Mouse (Mus musculus): ENCODE results near the gene Fubp1. TPM values are rescaled to one million over a fixed set of nuclear protein-coding genes. Genes with fewer than 3 reads are reported as not detected.

The Fubp1 gene
- polyA plus RNA-seq (2014; fragmentation: Illumina TruSeq; extraction: RNeasy Lipid Tissue Mini Kit (QIAGEN cat#74804); ENCODE audit: insufficient read depth, low read depth, low replicate concordance) = 31.0 TPM

DNA sequence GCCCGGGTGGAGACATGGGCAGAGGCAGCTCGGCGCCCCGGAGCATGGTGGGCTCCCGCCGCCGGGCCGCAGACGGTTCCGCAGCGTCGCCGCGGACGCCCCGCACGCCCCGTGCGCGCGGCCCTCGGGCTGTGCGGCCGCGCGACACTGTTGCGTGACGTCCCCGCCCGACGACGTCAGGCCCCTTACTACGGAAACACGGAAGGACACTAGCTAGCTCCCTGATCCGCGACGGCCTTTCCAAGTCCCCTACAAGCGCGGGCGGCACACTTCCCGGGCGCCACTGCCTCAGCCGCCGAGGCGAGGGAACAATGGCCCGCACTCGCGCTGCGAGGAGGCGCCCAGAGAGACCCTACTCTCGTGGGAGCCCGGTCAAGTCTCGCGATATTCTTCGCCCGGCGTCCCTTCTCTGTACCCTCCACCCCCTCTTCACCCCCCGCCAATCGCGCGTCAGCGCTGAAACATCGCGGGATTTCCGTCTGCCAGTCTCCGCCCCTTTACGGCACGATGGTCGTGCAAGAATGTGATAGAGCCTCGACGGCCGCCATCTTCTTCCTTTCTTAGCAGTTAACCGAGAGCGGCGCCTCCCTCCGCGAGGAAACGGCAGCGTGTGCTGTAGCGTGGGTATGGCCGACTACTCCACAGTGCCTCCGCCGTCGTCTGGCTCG, at the start of gene Fubp1, which contains the start of gene Dnajb4:
Fubp1 (plus strand) TSS at position 456 of the 668 bp plus-strand sequence.
Dnajb4 (minus strand) TSS at position 336 of the 668 bp plus-strand sequence.

GRCm38 (mm10) chr3:152166099-152166423, 44.2 kb upstream of the Fubp1 start, which contains the start of gene Gipc2:
Gipc2 (minus strand) TSS chr3:152166230.

GRCm38 (mm10) chr3:152266036-152266421, 55.8 kb downstream of the Fubp1 start, which contains the start of gene Nexn:
Nexn (minus strand) TSS chr3:152266350.

Other genes starting within 250 kb of the Fubp1 start
- gene Gipc2, start 44.2 kb upstream of the Fubp1 start, polyA plus RNA-seq (2014; fragmentation: Illumina TruSeq; extraction: RNeasy Lipid Tissue Mini Kit (QIAGEN cat#74804); ENCODE audit: insufficient read depth, low read depth, low replicate concordance) = 50.8 TPM
- 37.9 TPM for gene Dnajb4, start 120 bp upstream of the Fubp1 start, polyA plus RNA-seq (2014; fragmentation: Illumina TruSeq; extraction: RNeasy Lipid Tissue Mini Kit (QIAGEN cat#74804); ENCODE audit: insufficient read depth, low read depth, low replicate concordance)
- 19.3 TPM for gene Nexn, start 55.9 kb downstream of the Fubp1 start, polyA plus RNA-seq (2014; fragmentation: Illumina TruSeq; extraction: RNeasy Lipid Tissue Mini Kit (QIAGEN cat#74804); ENCODE audit: insufficient read depth, low read depth, low replicate concordance)
- gene Miga1, start 130.0 kb downstream of the Fubp1 start, polyA plus RNA-seq (2014; fragmentation: Illumina TruSeq; extraction: RNeasy Lipid Tissue Mini Kit (QIAGEN cat#74804); ENCODE audit: insufficient read depth, low read depth, low replicate concordance) = 6.1 TPM
- gene Usp33, start 136.1 kb downstream of the Fubp1 start, polyA plus RNA-seq (2014; fragmentation: Illumina TruSeq; extraction: RNeasy Lipid Tissue Mini Kit (QIAGEN cat#74804); ENCODE audit: insufficient read depth, low read depth, low replicate concordance) = 27.7 TPM
- gene Zzz3, start 185.1 kb downstream of the Fubp1 start, polyA plus RNA-seq (2014; fragmentation: Illumina TruSeq; extraction: RNeasy Lipid Tissue Mini Kit (QIAGEN cat#74804); ENCODE audit: insufficient read depth, low read depth, low replicate concordance) = 13.8 TPM

All from lung, adult 10 weeks (tissue).